Mouse (Mus musculus) lung, embryonic 14.5 days (tissue): Measurements from ENCODE around the gene Epn2. TPM values are rescaled to one million over a fixed set of nuclear protein-coding genes. Genes with fewer than 3 reads are reported as not detected.

Experiments used
- ATAC-seq: fragments of 200-750 bp; cut with Nextera tagmentation; 2 replicates; pipeline ENCODE4 v1.8.0; 2017; ENCODE audit warnings: mild to moderate bottlenecking, moderate TSS enrichment, moderate library complexity; ENCODE audit not compliant: insufficient read depth
- DNase-seq: peaks from one replicate; pipeline ENCODE4 v3.0.0-alpha.2; 2015
- H3K27ac ChIP-seq: fragments of 300-500 bp; sonication (generic); 2 replicates; pipeline ENCODE4 v1.5.1; 2014; ENCODE audit warnings: low read depth, mild to moderate bottlenecking, moderate library complexity
- H3K27me3 ChIP-seq: fragments of 300-500 bp; sonication (generic); 2 replicates; pipeline ENCODE4 v1.6.1; 2014; ENCODE audit warnings: low read length, control low read depth; ENCODE audit not compliant: insufficient read depth
- H3K36me3 ChIP-seq: fragments of 300-500 bp; sonication (generic); 2 replicates; pipeline ENCODE4 v1.6.1; 2014; ENCODE audit warnings: control low read depth; ENCODE audit not compliant: insufficient read depth
- H3K4me1 ChIP-seq: fragments of 300-500 bp; sonication (generic); 2 replicates; pipeline ENCODE4 v1.6.1; 2014; ENCODE audit warnings: antibody characterized with exemption, control low read depth; ENCODE audit not compliant: insufficient read depth
- H3K4me2 ChIP-seq: fragments of 300-500 bp; sonication (generic); 2 replicates; pipeline ENCODE4 v1.6.1; 2014; ENCODE audit warnings: mild to moderate bottlenecking
- H3K4me3 ChIP-seq: fragments of 300-500 bp; sonication (generic); 2 replicates; pipeline ENCODE4 v1.5.1; 2014; ENCODE audit warnings: low read depth, low read length
- H3K9ac ChIP-seq: fragments of 300-500 bp; sonication (generic); 2 replicates; pipeline ENCODE4 v1.6.1; 2014
- H3K9me3 ChIP-seq: fragments of 300-500 bp; sonication (generic); 2 replicates; pipeline ENCODE4 v1.6.1; 2016; ENCODE audit warnings: low read depth, low read length, control low read depth
- CTCF ChIP-seq: IDR thresholded peaks from 2 replicates; pipeline ENCODE4 v1.5.1; 2016; ENCODE audit warnings: antibody characterized with exemption, low read depth
- WGBS: fragments of 180-500 bp; shearing (Covaris S2); extraction: QIAGEN DNeasy Blood & Tissue Kit; methylation state at CpG from one replicate; pipeline ENCODE4 v1.1.7; 2014; 5-methylcytosine and 5-hydroxymethylcytosine counted together
- polyA plus RNA-seq: library from polyadenylated mRNA; unstranded; fragments of >200 nt; fragmentation: Nextera tagmentation; extraction: Ambion mirVana; gene quantifications from 2 replicates; pipeline ENCODE4 v1.2.1, GENCODE M21; 2014

The Epn2 gene
- polyA plus RNA-seq, 1 experiment from 2014 or later = 30.0 TPM

GRCm38 (mm10) chr11:61486458-61487219, 92.8 kb downstream of the Epn2 start:
- Histone ChIP-seq H3K9me3 (no peaks in the 10 kb centered on the region), H3K36me3 (peaks cover 41% of the 10 kb centered on the region), H3K9ac (peak overlapping the region; percentile 55), H3K4me2 (peak overlapping the region; percentile 64), H3K27ac (peak overlapping the region; percentile 96), H3K4me1 (peaks cover 22% of the 10 kb centered on the region), H3K4me3 (peak overlapping the region; percentile 45), H3K27me3 (no peaks in the 10 kb centered on the region)
- no peak for TF ChIP-seq CTCF
- 73% methylated on average over 14 of the region's 14 CpGs for WGBS
- no peak for DNase-seq
- no peak for ATAC-seq

- Histone ChIP-seq H3K4me2 (peak overlapping the region; percentile 64), H3K9ac (peak overlapping the region; percentile 55), H3K4me3 (peak overlapping the region; percentile 45), H3K36me3 (peaks cover 33% of the 10 kb centered on the region), H3K9me3 (no peaks in the 10 kb centered on the region), H3K27me3 (no peaks in the 10 kb centered on the region), H3K4me1 (peaks cover 26% of the 10 kb centered on the region), H3K27ac (peak overlapping the region; percentile 96)
- ATAC-seq (no peak), DNase-seq (no peak)
- TF ChIP-seq CTCF = no peak
- WGBS = 31% methylated on average over 22 of the region's 22 CpGs
These were observed 93.7 kb downstream of the Epn2 start for GRCm38 (mm10) chr11:61485541-61486457.

GRCm38 (mm10) chr11:61484613-61485540, 94.6 kb downstream of the Epn2 start, which contains the start of gene Mfap4:
Gene Mfap4 (plus strand): TSS chr11:61485431.
- H3K4me1 ChIP-seq = peaks cover 26% of the 10 kb centered on the region
- WGBS = 11% methylated on average over 20 of the region's 20 CpGs

GRCm38 (mm10) chr11:61484256-61484612, 95.3 kb downstream of the Epn2 start:
- ATAC-seq = no peak
- Histone ChIP-seq H3K4me1 (peaks cover 26% of the 10 kb centered on the region), H3K9ac (peak overlapping the region; percentile 9)

More at GRCm38 (mm10) chr11:61484613-61485540, 94.6 kb downstream of the Epn2 start, which contains the start of gene Mfap4:
- Histone ChIP-seq H3K27me3 (no peaks in the 10 kb centered on the region), H3K9me3 (no peaks in the 10 kb centered on the region), H3K4me2 (peak within 1 kb of the TSS; percentile 64), H3K27ac (peak within 1 kb of the TSS; percentile 96), H3K4me3 (peak within 1 kb of the TSS; percentile 45), H3K9ac (peak within 1 kb of the TSS; percentile 55), H3K36me3 (peaks cover 24% of the 10 kb centered on the region)
- DNase-seq (peak; percentile 89), ATAC-seq (peak; percentile 91)
- TF ChIP-seq CTCF = no peak

GRCm38 (mm10) chr11:61483226-61483845, 96.2 kb downstream of the Epn2 start:
- ATAC-seq = no peak
- no peak for DNase-seq
- Histone ChIP-seq H3K4me1 (peaks cover 26% of the 10 kb centered on the region), H3K4me3 (no peak overlapping the region), H3K27ac (peak overlapping the region; percentile 96), H3K4me2 (no peak overlapping the region), H3K36me3 (peaks cover 8% of the 10 kb centered on the region), H3K9me3 (no peaks in the 10 kb centered on the region), H3K9ac (no peak overlapping the region), H3K27me3 (no peaks in the 10 kb centered on the region)
- 81% methylated on average over 13 of the region's 13 CpGs for WGBS
- no peak for TF ChIP-seq CTCF

More at GRCm38 (mm10) chr11:61484256-61484612, 95.3 kb downstream of the Epn2 start:
- H3K4me3 ChIP-seq = peak overlapping the region; percentile 45; the same call in 1 of the 2 replicates
- no peak for DNase-seq
- H3K36me3 ChIP-seq = peaks cover 17% of the 10 kb centered on the region
- H3K9me3 ChIP-seq = no peaks in the 10 kb centered on the region
- no peaks in the 10 kb centered on the region for H3K27me3 ChIP-seq
- TF ChIP-seq CTCF = no peak
- H3K27ac ChIP-seq = peak overlapping the region; percentile 96
- peak overlapping the region; percentile 64 for H3K4me2 ChIP-seq
- 19% methylated on average over 10 of the region's 10 CpGs for WGBS
